Mouse (Mus musculus) layer of hippocampus, adult 8-10 months (tissue): ENCODE data around the gene Dgki. TPM values are rescaled to one million over a fixed set of nuclear protein-coding genes. Genes with fewer than 3 reads are reported as not detected.
A peak's percentile ranks its signal among the peaks of the same experiment; 100 is the strongest.
"Not testable (repeated sequence)": the region's sequence is repeated elsewhere in the genome, so short reads cannot be mapped to it uniquely, and the experiment has no call there.

Experiments used
- DNase-seq, 2 experiments: peaks; one replicate each; pipeline ENCODE4 v3.0.0; 2022; ENCODE audit warnings: low spot score in 2 of 2
- total RNA-seq, 4 experiments: library from RNA; stranded (reverse); gene quantifications; 2 replicates each; pipeline ENCODE4 v1.2.4; 2022

Dgki gene
- total RNA-seq, 4 experiments from 2014 or later: 76.6 to 92.9 (median 85.0) TPM

DNA sequence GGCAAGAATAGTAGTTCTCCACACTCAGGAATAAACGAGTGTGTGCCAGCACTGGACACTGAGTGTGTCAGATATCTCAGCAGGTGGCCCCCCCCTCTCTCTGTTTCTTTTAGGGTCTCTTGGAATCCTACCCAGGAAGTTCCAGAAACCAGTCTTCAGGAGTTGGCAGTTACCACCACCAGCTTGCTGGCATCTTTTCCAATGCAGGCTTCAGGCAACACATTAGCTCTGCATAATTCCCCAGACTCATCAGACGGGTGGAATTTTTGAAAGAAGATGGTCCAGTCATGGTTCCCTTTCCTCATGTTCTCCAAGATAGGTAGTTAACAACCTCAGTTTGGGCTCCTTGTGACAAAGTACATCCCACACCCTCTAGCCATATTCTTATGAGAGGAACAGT lies 149.5 kb downstream of the Dgki start:
- no peak for DNase-seq

DNA sequence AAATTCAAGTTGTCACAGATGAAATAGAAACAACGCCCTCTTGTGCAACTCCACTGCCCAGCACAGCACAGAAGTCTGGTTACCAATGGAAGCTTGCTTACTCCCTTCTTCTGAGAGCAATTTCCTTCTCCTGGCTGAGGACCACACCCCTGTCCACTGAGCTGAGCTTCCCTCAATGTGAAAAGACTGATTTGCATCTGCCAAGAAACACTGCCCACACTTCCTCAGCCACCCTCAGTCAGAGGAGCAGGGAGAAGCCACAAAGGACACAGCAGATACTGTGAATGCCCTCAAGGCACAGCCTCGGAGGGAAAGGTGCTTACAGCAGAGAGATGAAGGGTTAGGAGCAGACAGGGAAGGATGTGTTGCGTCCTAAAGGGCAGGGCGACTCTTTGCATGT lies 149.9 kb downstream of the Dgki start:
- DNase-seq: no peak

DNA sequence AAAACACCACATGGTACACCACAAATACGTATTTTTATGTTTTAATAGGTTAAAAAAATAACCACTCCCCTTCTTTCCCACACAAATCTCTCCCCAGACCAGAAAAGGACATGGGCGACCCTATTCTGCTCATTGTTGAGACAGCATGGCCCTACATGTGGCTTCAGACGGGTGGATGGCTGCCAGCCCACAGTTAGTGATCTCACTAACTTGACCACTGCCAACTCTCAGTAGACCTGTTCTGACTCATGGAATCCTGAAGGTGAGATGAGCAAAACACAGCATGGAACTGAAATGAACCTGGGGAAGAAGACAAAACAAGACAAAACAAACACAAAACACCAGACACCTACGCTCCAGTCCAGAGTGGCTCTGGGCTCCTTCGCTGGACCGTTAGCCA lies 150.8 kb downstream of the Dgki start:
- DNase-seq: no peak

DNA sequence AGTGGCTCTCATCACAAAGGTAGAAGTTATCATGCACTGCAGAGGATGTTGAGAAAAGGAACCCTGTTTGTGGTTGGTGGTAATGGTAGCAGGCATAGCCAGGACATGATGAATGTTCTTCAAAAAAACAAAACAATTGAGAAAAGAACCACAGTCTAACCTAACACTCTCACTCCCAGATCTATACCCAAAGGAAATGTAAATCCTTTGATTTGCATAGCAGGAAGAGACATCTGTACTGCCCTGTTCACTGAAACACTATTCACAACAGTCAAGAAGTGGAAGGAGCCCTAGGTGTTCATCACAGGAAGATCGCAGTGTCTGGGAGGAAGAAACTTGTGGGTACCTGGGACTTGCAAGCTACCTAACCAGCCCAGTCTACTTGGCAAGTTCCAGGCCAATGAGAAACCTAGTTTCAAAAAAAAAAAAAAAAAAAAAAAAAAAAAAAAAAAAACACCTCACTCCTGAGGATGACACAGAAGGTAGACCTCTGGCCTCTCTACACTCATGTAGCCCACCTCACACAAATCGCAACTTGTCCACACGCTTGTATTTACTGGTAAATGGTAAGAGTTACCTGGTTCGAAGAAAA lies 152.5 kb downstream of the Dgki start:
- DNase-seq: no peak

DNA sequence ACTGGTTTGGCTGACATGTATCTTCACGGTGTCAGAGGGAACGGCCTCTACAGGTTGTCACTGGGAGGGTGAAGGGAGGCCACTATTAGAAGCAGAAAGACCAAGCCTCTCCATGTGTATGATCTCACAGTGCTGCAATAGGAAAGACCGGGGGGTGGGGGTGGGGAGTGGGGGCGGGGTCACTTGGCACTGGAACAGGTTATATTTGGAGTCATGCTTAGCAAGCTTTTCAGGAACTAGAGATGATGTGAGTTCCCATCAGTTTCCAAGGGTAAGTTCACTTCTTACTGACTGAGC lies 156.2 kb downstream of the Dgki start:
- no peak for DNase-seq

DNA sequence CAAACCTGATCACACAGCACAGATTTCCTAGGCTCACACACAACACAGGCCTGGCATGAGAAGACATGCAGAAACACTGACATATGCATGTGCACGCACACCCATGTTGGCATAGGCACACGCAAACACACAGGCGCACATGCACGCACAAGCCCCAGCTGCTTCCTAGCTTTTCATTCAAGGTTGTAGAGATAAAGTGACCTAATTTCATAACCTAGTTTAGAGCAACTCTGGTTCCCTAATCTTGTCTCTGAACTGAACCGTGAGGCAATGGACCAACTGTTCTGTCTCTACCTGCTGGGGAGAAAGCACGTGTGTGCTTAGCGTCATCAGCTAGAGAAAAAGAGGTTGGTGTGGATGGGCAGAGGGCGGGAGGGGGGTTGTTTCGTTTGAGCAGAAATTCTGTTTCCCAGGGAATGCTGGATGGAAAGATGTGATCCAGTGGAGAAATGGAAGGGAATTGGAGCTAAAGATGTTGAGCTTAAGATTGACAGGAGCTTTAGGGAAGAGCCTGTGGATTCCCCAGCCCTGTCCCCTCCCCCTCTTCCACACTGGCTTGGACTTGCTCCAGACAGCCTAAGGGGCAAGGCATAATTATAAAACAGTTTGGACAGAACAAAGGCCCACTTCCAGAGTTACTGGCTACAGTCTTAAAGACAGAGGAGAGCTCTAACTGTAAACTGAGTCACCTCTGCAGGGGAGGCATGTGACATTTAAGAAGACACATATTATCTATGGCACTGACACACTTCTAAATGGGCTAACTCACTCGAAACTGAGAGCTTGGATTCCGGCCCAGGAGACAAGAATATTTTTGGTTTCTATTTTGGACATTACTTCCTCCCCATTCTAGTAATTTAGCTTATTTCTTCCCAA lies 156.8 kb downstream of the Dgki start:
- no peak for DNase-seq

DNA sequence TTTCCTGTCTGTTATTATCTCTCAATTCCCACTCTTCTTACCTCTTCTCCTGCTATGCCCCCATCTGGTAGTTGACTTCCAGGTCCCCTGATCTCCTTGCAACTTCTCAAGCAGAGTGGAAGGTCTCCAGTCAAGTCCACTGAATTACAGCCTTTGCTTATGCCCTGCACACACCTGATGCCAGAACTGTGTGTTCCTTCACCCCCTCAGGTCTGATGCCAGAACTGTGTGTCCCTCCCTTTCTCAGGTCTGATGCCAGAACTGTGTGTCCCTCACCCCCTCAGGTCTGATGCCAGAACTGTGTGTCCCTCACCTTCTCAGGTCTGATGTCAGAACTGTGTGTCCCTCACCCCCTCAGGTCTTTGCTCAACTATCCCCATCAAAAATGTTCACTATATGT lies 161.2 kb downstream of the Dgki start:
- no peak for DNase-seq

DNA sequence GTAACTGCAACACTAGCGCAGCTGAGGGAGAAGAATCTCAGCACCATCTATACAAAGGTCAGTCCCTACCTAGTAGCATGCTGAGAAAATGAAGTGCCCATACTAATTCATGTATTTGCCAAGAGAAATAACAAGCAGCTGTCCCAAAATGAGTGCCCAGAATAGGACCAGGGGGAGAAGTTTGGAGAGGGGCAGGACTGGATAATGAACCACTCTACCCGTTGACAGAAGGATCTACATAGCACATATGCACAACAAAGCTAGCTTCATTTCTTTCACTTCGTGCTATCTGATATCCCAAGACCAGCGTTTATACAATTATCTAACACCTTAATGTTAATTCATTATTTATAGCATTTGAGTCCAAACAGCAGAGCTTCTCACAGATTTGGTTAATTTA lies 168.7 kb downstream of the Dgki start:
- no peak for DNase-seq

DNA sequence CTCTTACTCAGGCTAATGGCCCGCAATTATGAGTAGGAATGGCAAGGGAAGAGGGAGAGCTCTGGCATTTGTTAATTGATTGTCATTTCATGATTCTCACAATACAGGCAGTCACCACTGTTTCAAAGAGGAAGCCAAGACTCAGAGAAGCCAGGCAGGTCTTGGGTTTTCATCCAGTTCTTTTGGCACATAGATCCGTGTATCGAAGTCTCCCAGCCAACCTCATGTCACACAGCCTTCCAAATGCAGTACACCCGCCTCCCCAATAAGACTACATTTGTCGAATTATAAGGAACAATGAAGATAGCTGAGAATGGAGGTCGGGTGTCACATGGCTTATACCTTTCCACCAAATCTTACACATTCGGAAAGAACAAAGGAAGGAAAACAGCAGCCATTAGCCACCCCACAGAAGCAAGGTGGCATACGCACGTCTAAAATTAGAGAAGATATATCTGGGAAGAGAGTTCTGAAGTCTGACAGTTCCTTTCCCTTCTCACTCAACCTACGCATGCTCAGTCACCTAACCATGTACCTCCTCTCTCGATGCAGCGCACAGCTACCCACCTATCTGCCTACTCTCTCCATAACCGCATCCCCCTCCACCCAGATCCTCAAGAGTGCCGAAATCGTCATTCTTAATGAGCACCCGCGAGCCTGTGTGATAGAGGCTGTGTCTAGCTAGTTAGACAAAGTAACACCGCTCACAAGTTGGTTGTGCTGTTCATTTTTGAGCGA lies 179.4 kb downstream of the Dgki start:
- no peak for DNase-seq

DNA sequence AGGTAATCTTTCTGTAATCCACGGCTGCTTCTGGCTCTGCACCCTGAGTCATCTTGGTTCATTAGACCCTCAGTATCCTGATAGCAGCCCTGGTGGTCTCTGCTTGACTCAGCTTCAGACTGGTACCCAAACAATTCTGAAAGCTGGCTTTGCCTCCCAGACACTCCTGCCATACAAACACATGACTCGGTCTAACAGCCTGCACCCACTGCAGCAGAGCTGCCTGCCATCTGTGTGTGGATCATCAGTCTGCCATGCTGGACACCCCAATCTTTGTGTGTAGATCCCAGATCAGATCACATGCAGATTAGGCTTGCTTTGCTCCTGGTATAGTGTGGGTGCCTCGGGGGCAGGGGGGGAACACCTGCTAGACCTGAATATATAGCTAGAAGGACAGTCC lies 180.8 kb downstream of the Dgki start:
- DNase-seq: peak; percentile 30 to 44

DNA sequence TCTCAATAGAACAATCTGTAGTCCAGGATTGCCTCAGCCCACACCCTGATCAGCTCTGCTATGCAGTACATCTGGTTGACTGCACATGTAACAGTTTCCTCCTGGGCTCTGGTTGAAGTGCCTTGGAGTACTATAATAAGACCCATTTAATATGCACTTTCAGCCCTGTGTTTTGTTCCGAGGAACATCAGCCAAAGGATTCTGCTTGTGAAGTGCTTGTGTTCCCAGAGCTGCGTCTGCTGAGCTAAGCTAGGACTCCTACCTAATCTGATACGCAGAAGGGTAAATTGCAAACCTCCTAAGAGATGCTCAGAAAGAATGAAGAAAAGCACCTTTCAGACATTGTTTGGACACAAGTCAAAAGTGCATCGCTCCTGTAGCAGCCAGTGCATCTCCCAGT lies 186.9 kb downstream of the Dgki start:
- no peak for DNase-seq

DNA sequence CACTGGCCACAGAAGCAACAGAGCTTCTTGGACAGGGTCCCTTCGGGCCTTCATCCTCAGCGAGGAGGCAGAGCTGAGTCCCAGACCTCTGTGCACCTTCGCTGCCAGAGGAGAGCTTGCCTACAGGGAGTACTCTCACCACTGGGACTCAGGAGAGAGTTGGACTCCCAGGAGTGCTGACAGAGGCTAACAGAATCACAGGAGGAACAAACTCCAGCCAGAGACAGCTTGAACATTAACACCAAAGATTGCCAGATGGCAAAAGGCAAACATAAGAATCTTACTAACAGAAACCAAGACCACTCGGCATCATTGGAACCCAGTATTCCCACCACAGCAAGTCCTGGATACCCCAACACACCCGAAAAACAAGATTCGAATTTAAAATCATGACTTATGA lies 193.7 kb downstream of the Dgki start:
- DNase-seq: not testable (repeated sequence)

DNA sequence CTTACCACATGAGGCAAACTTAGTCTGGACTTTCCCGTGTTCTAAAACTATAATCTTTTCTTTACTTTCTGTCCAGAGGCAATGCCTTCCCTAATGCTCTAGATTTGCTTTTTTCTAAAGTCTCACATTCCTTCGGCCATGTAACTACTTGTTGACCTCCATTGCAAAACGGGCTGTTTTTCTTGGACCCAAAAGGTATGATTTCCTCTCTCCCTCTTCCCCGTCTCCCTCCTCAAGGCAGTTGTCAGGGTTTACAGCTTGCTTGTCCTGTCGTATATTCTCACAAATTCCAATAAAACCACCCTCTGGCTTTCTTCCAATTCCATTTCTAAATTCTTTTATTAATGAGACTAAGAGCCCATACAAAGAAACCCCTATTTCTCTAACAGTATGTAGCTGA lies 199.6 kb downstream of the Dgki start:
- no peak for DNase-seq

DNA sequence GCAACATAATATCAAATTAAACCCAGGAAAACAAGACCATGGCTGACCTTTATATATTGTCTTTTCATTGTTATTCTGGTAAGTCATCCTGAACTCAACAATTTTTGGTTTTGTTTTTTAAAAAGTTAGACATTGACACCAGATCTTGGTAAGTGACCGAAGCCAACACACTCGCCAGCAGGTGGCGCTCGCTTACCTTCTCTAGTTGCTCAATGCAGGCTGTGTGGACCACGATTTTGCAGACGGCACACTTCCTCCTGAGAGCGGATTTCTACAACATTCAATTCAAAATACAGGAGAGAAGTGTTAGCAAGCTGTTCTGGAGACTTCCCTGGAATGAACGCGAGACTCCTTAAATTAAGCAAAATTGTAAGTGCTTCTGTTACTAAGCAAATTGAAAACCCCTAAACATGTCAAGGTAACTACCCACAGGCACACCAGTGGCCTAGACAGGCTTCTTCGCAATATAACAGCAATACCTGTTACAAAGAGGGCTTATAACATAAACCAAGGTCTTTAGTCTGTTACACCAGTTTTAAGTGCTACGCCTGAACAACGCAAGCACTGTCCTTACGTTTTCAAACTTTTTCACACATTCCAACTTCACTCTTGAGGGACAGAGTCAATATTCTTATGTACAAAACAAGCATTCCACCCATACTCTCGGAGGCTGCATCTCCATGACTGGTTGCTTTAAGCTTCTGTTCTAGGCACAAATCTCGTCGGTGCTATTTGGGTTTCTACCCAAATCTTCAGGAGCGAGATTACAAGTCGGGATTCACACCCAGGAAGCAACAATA lies 202.4 kb downstream of the Dgki start:
- peak; percentile 77 to 89 for DNase-seq

DNA sequence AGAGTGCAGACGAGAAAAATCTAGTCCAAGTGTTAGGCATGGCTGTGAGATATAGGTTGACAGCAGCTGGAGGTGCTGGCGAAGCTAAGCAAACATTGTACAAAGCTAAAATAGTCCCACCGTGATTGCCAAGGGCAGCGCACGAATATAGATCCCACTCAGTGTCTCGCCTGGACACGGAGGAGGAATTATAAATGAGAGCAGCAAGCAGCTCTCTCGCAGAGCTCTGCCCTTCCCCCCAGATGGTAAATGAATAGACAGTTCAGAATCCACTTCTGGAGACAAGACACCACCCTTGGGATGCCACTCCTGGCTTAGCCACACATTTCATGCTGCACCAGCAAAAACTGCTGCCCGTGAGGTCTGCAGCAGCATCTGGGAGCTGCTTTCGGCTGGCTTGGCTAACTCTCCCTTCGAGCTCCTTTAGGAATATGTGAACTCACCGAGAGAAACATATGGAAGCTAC lies 203.1 kb downstream of the Dgki start:
- no peak for DNase-seq

DNA sequence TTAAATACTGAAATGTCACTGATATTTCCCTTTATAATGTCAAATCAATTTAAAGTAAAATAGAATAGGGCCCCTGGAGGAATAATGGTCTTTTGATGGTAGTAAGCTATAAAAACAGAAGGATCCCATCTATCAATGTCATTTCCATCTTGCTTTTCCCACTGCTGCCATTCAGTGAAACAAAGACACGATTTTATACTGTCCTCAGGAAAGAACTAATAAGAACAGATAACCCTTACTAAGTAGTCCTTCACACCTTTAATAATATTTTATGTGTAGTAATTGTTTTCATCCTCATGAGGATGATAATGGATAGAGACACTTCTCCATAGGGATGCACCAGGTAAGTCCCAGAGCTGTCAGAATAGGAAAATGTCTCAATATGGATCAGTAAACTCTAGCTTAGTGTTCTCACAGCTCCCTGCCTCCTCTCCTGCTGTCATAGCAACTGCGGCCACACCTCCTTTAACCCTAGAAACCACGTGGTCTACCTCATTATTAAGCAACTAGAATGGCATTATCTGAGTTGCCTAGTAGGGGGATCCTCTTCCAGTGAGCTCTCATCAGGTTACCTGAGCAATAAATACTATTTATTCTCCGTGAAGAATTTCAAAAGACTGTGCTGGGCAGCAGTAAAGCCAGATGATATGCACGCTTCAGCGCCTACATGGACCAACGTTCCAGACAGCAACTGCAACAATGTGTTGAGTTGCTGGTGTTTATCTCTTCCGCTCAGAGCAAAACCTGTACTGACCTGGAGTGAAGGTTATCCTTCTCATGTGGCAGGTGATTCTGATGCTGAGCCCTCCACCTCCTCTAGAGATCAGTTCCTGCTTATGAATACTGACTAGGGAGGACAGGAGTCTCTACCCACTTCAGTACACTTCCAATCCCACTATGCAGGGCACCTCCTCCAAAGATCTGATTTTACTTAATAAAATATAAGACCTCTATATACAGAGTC lies 210.6 kb downstream of the Dgki start:
- DNase-seq: no peak

DNA sequence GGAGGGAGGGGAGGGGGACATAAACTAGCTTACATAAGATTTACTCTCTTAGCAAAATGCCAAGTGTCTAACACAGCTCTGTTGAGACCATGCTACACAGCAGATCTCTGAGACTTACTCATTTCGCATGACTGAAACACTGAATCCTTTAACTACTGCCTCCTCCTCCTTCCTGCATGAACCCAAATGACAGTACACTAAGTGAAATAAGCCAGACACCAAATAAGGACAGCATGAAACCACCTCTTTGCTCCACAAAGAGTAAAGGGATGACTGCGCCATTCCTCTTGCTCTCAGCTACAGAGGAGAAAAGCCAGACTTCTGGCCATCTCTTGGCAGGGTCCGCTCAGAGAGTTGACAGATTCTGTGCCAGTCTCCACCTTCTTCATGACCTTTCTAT lies 217.0 kb downstream of the Dgki start:
- no peak for DNase-seq

DNA sequence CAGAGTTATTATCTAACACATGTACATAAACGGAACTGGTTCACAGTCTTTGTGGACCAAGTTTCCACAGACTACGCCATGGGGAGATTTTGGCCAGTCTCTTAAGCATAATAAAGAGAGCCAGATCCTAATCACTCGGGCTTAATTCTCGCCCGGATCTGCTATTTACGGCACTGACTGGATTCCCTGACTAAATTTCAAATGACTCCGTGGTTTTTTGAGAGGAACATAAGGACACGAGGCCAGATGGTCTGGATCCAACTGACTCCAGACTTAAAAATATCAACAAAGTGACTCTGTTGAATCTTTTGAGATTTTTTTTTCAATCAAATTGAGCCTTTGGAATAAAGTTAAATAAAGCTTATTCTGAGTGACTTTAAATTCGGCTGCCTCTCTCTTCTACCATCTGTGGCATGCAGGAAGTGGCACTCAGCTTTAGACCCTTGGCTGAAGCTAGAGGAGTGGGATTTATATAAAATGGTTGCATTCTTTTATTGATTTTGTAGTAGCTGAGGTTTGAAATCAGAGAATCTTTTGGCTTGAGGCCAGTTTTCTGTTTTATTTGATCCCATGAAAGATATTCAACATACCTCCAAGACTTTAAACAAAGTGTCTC lies 227.5 kb downstream of the Dgki start:
- no peak for DNase-seq

DNA sequence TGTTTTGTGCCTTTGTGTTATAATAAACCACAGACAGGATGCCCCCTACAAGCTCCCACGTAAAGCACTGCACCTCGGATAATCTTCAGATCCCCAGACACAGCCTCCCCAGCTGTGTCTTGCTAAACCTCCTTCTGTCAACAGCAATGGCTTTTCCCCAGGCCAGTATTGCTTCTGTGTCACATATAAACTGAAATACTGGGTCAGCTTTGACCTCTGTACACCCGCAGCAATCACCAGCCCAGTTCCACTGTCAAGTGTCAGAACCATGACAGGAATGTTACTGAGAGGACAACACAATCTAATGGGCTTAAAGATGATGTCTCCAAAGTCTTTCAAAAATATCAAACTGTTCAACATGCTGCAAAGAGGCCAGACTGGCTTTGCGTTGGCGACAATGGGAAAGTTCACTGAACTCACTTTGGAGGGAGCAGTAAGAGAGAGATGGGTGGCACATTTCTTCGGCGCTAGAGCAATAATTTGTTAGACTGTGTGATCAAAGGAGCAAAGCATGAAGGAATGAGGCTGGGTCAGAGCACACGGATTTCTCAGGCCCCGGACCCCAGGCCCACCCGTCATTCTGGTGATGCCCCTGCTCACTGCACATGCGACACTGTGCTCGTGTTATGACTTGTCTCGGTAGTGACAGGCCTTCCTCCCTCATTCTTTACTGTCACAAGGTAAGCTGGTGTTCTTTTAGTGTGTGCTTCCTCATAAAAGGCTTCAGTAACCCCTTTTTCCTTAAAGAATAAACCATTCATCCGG lies 230.0 kb downstream of the Dgki start:
- no peak for DNase-seq
